Mouse (Mus musculus) ES-Bruce4 (cell line): ENCODE data around the gene Slc1a3. TPM values are rescaled to one million over a fixed set of nuclear protein-coding genes. Genes with fewer than 3 reads are reported as not detected.

Experiments used
- H3K27ac ChIP-seq: 2 replicates; pipeline ENCODE4 v1.5.1; 2012; ENCODE audit warnings: low read length, inconsistent platforms; ENCODE audit not compliant: insufficient read depth
- H3K27me3 ChIP-seq: 2 replicates; pipeline ENCODE4 v1.6.1; 2012; ENCODE audit warnings: mild to moderate bottlenecking, low read length, inconsistent platforms; ENCODE audit not compliant: control insufficient read depth, poor library complexity, insufficient read depth, severe bottlenecking
- H3K36me3 ChIP-seq: 2 replicates; pipeline ENCODE4 v1.6.1; 2012; ENCODE audit warnings: inconsistent platforms, mild to moderate bottlenecking, low read length, moderate library complexity; ENCODE audit not compliant: control insufficient read depth, poor library complexity, insufficient read depth, severe bottlenecking
- H3K4me1 ChIP-seq: one replicate; pipeline ENCODE4 v1.8.1; 2011; ENCODE audit warnings: low read length; ENCODE audit not compliant: control insufficient read depth, insufficient read depth
- H3K4me3 ChIP-seq: 2 replicates; pipeline ENCODE4 v1.5.1; 2011; ENCODE audit warnings: low read depth, mild to moderate bottlenecking, low read length
- H3K9ac ChIP-seq: 2 replicates; pipeline ENCODE4 v1.6.1; 2012; ENCODE audit warnings: low read depth, mild to moderate bottlenecking, inconsistent platforms; ENCODE audit not compliant: poor library complexity, severe bottlenecking
- H3K9me3 ChIP-seq: replicated peaks from 2 replicates; pipeline ENCODE4 v1.6.1; 2012; ENCODE audit warnings: mild to moderate bottlenecking, low read length, inconsistent platforms; ENCODE audit not compliant: control insufficient read depth, poor library complexity, insufficient read depth, severe bottlenecking
- CTCF ChIP-seq: IDR thresholded peaks from one replicate; pipeline ENCODE4 v1.8.1; 2011; ENCODE audit warnings: low read depth, low read length
- EP300 ChIP-seq: IDR thresholded peaks from 2 replicates; pipeline ENCODE4 v1.6.1; 2011; ENCODE audit warnings: low read depth, low read length; ENCODE audit not compliant: insufficient read depth
- POLR2A ChIP-seq: IDR thresholded peaks from one replicate; pipeline ENCODE4 v1.8.1; 2011; ENCODE audit warnings: low read length; ENCODE audit not compliant: insufficient read depth
- polyA plus RNA-seq: library from polyadenylated mRNA; stranded (reverse); fragments of >200 nt; gene quantifications from 2 replicates; pipeline ENCODE4 v1.2.4, GENCODE M21; 2011; ENCODE audit warnings: low read depth; ENCODE audit not compliant: missing spikeins, insufficient read depth, insufficient read length

Slc1a3 gene
- polyA plus RNA-seq, 1 experiment: 21.7 TPM

GRCm38 (mm10) chr15:8602362-8602761 lies 108.2 kb downstream of the Slc1a3 start:
- Histone ChIP-seq H3K4me3 (no peak overlapping the region), H3K36me3 (no peaks in the 10 kb centered on the region), H3K27ac (no peak overlapping the region), H3K9ac (no peak overlapping the region), H3K4me1 (no peaks in the 10 kb centered on the region), H3K9me3 (no peaks in the 10 kb centered on the region), H3K27me3 (no peaks in the 10 kb centered on the region)
- TF ChIP-seq POLR2A (no peak), CTCF (no peak), EP300 (no peak)

- TF ChIP-seq POLR2A (no peak), CTCF (no peak), EP300 (no peak)
- no peaks in the 10 kb centered on the region for H3K4me1 ChIP-seq
- no peaks in the 10 kb centered on the region for H3K9me3 ChIP-seq
- no peak overlapping the region for H3K27ac ChIP-seq
- H3K9ac ChIP-seq: no peak overlapping the region
- H3K4me3 ChIP-seq: no peak overlapping the region
- no peaks in the 10 kb centered on the region for H3K36me3 ChIP-seq
- no peaks in the 10 kb centered on the region for H3K27me3 ChIP-seq
Observed at GRCm38 (mm10) chr15:8601312-8602146, 109.0 kb downstream of the Slc1a3 start.

GRCm38 (mm10) chr15:8596375-8596900 lies 114.1 kb downstream of the Slc1a3 start:
- Histone ChIP-seq H3K9me3 (no peaks in the 10 kb centered on the region), H3K4me1 (no peaks in the 10 kb centered on the region), H3K27ac (no peak overlapping the region), H3K9ac (no peak overlapping the region), H3K27me3 (no peaks in the 10 kb centered on the region), H3K4me3 (no peak overlapping the region), H3K36me3 (no peaks in the 10 kb centered on the region)
- no peak for TF ChIP-seq EP300

- no peak for TF ChIP-seq POLR2A
- TF ChIP-seq CTCF: peak; percentile 61
- no peak for TF ChIP-seq EP300
Observed at GRCm38 (mm10) chr15:8595226-8595625, 115.3 kb downstream of the Slc1a3 start.

GRCm38 (mm10) chr15:8589503-8590116 lies 121.0 kb downstream of the Slc1a3 start:
- no peaks in the 10 kb centered on the region for H3K9me3 ChIP-seq
- H3K27me3 ChIP-seq: no peaks in the 10 kb centered on the region
- H3K27ac ChIP-seq: no peak overlapping the region
- no peaks in the 10 kb centered on the region for H3K4me1 ChIP-seq
- no peak overlapping the region for H3K4me3 ChIP-seq
- H3K9ac ChIP-seq: no peak overlapping the region
- H3K36me3 ChIP-seq: no peaks in the 10 kb centered on the region
- TF ChIP-seq EP300 (no peak), CTCF (peak; percentile 41)

More at GRCm38 (mm10) chr15:8595226-8595625, 115.3 kb downstream of the Slc1a3 start:
- Histone ChIP-seq H3K27me3 (no peaks in the 10 kb centered on the region), H3K4me1 (no peaks in the 10 kb centered on the region), H3K36me3 (no peaks in the 10 kb centered on the region), H3K9me3 (no peaks in the 10 kb centered on the region), H3K4me3 (no peak overlapping the region), H3K27ac (no peak overlapping the region), H3K9ac (no peak overlapping the region)

- Histone ChIP-seq H3K9ac (no peak overlapping the region), H3K27me3 (no peaks in the 10 kb centered on the region), H3K27ac (no peak overlapping the region), H3K4me1 (no peaks in the 10 kb centered on the region), H3K9me3 (no peaks in the 10 kb centered on the region), H3K4me3 (no peak overlapping the region), H3K36me3 (no peaks in the 10 kb centered on the region)
- TF ChIP-seq EP300: no peak
- no peak for TF ChIP-seq POLR2A
- TF ChIP-seq CTCF: no peak
Observed at GRCm38 (mm10) chr15:8588065-8588464, 122.5 kb downstream of the Slc1a3 start.
